Mouse (Mus musculus): ENCODE data around the gene Tmem26.
A peak's percentile ranks its signal among the peaks of the same experiment; 100 is the strongest.

Gene Tmem26

GRCm38 (mm10) chr10:68759238-68759637 lies 35.8 kb downstream of the Tmem26 start:
- DNase-seq = peak; percentile 47

GRCm38 (mm10) chr10:68759789-68760188 lies 36.3 kb downstream of the Tmem26 start:
- no peak for DNase-seq

GRCm38 (mm10) chr10:68781067-68781868 lies 57.8 kb downstream of the Tmem26 start:
- DNase-seq = no peak

GRCm38 (mm10) chr10:68782724-68783123 lies 59.3 kb downstream of the Tmem26 start:
- no peak for DNase-seq

GRCm38 (mm10) chr10:68783856-68784255 lies 60.4 kb downstream of the Tmem26 start:
- no peak for DNase-seq

- no peak for DNase-seq
These were observed 61.0 kb downstream of the Tmem26 start for GRCm38 (mm10) chr10:68784463-68784862.

GRCm38 (mm10) chr10:68795466-68795865 lies 72.0 kb downstream of the Tmem26 start:
- DNase-seq = peak; percentile 61 to 67

GRCm38 (mm10) chr10:68799883-68800282 lies 76.4 kb downstream of the Tmem26 start:
- no peak for DNase-seq

- DNase-seq = no peak
These were observed 76.9 kb downstream of the Tmem26 start for GRCm38 (mm10) chr10:68800339-68800738.

GRCm38 (mm10) chr10:68806328-68806727 lies 82.9 kb downstream of the Tmem26 start:
- DNase-seq = no peak

- peak; percentile 3 to 7 for DNase-seq
These were observed 87.5 kb downstream of the Tmem26 start for GRCm38 (mm10) chr10:68810958-68811357.

- DNase-seq = no peak
These were observed 89.3 kb downstream of the Tmem26 start for GRCm38 (mm10) chr10:68812699-68813098.

GRCm38 (mm10) chr10:68817281-68817680 lies 93.8 kb downstream of the Tmem26 start:
- no peak for DNase-seq

- no peak for DNase-seq
These were observed 94.8 kb downstream of the Tmem26 start for GRCm38 (mm10) chr10:68818065-68818759.

GRCm38 (mm10) chr10:68824519-68824918 lies 101.1 kb downstream of the Tmem26 start:
- DNase-seq = no peak

Measured in B cell, adult 2 months (primary cell).